Mouse (Mus musculus): ENCODE measurements around the gene Cryzl1. TPM values are rescaled to one million over a fixed set of nuclear protein-coding genes. Genes with fewer than 3 reads are reported as not detected.

The Cryzl1 gene
- polyA plus RNA-seq, 1 experiment from 2014 or later: 40.9 TPM

DNA sequence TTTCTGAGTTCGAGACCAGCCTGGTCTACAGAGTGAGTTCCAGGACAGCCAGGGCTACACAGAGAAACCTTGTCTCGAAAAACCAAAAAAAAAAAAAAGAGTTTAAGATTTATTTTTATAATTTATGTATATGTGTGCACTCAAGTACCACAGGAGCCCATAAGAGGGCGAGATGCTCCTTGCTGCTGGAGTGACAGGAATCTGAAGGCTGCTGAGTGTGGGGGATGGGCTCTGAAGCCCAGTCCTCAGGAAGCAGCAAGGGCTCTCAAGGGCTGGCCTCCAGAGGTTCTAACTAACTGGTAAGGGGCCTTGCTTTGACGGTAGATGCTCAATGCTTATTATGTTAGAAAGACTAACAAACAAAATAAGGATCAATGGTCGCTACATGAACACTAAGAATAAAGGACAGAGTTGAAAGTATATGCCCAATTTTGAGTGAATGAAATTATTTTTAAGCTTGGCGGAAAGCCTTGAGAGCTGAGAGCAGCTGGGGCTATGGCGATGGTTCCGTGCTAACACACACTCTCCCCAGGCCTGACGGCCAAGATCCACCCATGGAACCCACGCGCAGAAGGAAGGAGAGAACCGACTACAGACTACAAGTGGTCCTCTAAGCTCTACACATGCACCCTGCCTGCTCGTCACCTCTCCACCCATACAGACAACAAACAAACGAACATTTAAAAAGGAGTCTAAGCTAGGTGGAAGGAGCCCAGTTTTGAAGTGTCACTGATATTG lies 24.0 kb downstream of the Cryzl1 start:
- Histone ChIP-seq H3K4me2 (no peak overlapping the region), H3K4me3 (no peak overlapping the region), H3K27me3 (replicated peaks) (no peaks in the 10 kb centered on the region), H3K36me3 (peaks cover 66% of the 10 kb centered on the region), H3K9ac (no peak overlapping the region), H3K4me1 (peaks cover 13% of the 10 kb centered on the region), H3K27ac (no peak overlapping the region), H3K9me3 (replicated peaks) (no peaks in the 10 kb centered on the region)
- ATAC-seq: no peak
- WGBS (ENCODE audit: insufficient replicate concordance): 77% methylated on average over 14 of the region's 14 CpGs

DNA sequence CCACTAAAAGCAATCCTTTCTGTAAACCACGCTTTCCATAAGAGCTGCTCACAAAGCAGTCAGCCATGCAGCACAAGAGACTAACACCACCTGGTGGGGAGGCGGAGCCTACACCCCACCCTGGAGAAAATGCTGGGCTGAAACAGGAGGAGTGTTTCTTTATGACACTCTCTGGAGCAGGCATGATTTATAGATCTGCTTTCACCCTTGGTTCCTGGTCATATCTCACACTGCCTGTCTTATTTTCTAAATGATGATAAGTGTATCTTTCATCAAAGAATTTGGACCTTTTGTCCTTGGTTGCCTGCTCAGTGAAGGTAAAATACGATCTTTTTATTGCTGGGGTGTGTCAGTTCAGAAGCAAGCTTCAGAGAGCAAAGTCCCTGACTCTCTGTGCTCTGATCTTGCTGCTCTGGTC lies 26.0 kb downstream of the Cryzl1 start:
- 70% methylated on average over 3 of the region's 3 CpGs for WGBS (ENCODE audit: insufficient replicate concordance)
- Histone ChIP-seq H3K4me1 (peaks cover 13% of the 10 kb centered on the region), H3K4me2 (no peak overlapping the region)

DNA sequence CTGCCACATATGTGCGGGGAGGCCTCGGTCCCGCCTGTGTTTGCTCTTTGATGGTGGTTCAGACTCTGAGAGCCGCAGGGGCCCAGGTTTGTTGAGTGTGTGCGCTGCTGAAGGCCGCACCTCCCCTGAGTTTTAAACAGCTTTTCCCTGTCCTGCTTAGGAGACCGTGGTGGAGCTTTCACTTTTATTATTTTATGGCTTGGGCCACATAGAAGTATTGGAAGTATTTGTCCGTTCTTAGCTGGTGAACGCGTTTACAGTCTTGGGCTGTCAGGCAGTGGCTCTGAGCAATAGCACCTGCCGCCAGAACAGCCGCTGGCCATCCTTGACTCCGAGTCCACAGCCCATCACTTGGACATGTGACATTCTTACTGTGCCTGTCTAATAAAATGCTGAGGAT lies 26.9 kb downstream of the Cryzl1 start:
- Histone ChIP-seq H3K36me3 (peaks cover 73% of the 10 kb centered on the region), H3K4me2 (no peak overlapping the region), H3K4me1 (peaks cover 13% of the 10 kb centered on the region), H3K9ac (no peak overlapping the region), H3K27ac (no peak overlapping the region), H3K9me3 (replicated peaks) (no peaks in the 10 kb centered on the region), H3K27me3 (replicated peaks) (no peaks in the 10 kb centered on the region), H3K4me3 (no peak overlapping the region)
- ATAC-seq: no peak
- WGBS (ENCODE audit: insufficient replicate concordance): 90% methylated on average over 13 of the region's 13 CpGs

More for the DNA sequence above, 26.0 kb downstream of the Cryzl1 start:
- H3K9ac ChIP-seq: no peak overlapping the region
- H3K27ac ChIP-seq: no peak overlapping the region
- no peak overlapping the region for H3K4me3 ChIP-seq
- peaks cover 72% of the 10 kb centered on the region for H3K36me3 ChIP-seq
- peak; percentile 37; the same call in 1 of the 2 replicates for ATAC-seq
- H3K27me3 ChIP-seq (replicated peaks): no peaks in the 10 kb centered on the region
- no peaks in the 10 kb centered on the region for H3K9me3 ChIP-seq (replicated peaks)

DNA sequence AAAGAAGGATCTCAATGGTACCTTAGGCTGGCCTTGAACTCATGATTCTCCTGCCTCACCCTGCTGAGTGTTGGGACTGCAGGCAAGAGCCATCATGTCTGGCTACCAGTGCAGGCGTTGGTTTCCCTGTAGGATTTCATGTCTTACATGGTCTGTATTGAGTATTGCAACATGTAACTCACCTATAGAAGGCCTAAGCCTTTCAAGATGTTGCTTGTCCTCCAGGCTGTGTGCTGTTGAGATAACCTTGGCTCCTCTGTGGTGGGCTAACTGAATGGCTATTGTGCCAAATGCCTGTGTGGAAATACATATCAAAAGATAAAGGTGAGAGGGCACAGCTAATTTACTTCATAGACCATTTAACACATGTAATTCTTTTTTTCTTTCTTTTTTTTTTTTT lies 29.8 kb downstream of the Cryzl1 start:
- H3K27me3 ChIP-seq (replicated peaks): no peaks in the 10 kb centered on the region
- no peak overlapping the region for H3K4me3 ChIP-seq
- H3K9ac ChIP-seq: no peak overlapping the region
- no peak overlapping the region for H3K27ac ChIP-seq
- ATAC-seq: no peak
- H3K36me3 ChIP-seq: peaks cover 73% of the 10 kb centered on the region
- WGBS (ENCODE audit: insufficient replicate concordance): 77% methylated on average over 1 of the region's 1 CpGs
- peaks cover 26% of the 10 kb centered on the region for H3K4me1 ChIP-seq
- H3K4me2 ChIP-seq: no peak overlapping the region
- H3K9me3 ChIP-seq (replicated peaks): no peaks in the 10 kb centered on the region

DNA sequence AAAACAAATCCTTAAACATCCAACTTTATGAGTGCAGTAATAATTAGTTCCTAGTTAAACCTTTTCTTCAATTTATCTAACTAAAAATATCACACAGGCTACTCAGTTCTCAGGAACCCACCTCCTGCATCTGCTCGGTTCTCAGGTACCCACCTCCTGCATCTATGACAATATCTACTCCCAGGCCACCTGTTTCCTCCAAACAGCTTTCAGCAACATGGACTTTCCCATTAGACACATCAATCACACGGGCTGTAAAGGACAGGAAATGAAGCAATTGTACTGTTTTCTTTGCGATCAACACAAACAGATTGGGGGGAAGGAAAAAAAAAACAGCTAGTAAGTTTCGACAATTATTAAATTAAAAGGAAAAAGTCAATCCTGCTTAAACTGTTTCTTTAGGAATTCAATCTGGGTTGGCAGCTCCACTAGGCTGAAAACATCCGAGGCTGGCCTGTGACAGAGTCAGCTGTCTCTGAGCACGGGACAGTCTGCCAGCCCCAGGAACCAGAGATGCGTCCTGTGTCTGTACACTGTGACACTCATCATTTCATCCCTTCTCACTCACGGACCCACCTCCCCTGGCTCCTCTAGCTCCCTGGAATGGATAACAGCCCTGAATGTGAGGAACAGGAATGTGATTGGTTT lies 33.5 kb downstream of the Cryzl1 start:
- H3K4me1 ChIP-seq: peaks cover 23% of the 10 kb centered on the region
- WGBS (ENCODE audit: insufficient replicate concordance): 49% methylated on average over 8 of the region's 8 CpGs
- ATAC-seq: no peak
- no peaks in the 10 kb centered on the region for H3K9me3 ChIP-seq (replicated peaks)
- H3K4me2 ChIP-seq: 0 out of 2 replicates have a peak overlapping the region, but pooled peaks have one; percentile 17
- no peak overlapping the region for H3K27ac ChIP-seq
- no peaks in the 10 kb centered on the region for H3K27me3 ChIP-seq (replicated peaks)
- H3K4me3 ChIP-seq: no peak overlapping the region
- peaks cover 59% of the 10 kb centered on the region for H3K36me3 ChIP-seq
- H3K9ac ChIP-seq: no peak overlapping the region

DNA sequence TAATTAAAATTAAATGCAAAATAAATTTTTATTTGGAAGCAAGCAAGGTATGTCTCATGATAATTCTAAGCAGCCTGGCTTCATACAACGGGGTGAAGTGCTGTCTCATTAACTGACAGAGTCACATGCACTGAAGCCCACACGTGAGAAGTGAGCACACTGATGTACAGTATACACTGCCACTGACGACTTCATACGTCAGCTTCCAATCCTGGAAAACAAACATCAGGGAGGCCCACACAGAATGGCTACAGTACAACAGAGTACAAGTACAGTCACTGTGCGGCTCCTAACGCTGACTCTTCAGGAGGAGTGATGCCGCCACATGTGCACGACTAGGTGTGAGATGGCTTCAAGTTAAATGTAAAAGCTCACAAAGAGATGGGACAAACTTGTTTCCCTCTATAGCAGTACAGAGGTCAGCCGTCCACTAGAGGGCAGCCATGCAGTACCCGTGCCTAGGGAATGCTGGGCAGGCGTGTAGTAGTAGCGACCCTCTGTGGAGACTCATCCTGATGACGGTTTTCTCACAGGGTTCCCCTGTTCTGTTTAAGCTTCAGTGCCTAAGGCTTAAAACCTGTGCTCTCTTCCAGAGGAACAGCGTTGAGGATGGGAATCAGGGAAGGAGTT lies 34.2 kb downstream of the Cryzl1 start:
- peak; percentile 78 for ATAC-seq
- H3K4me3 ChIP-seq: no peak overlapping the region
- WGBS (ENCODE audit: insufficient replicate concordance): 33% methylated on average over 14 of the region's 14 CpGs
- H3K9me3 ChIP-seq (replicated peaks): no peaks in the 10 kb centered on the region
- no peak overlapping the region for H3K9ac ChIP-seq
- no peak overlapping the region for H3K27ac ChIP-seq
- 0 out of 2 replicates have a peak overlapping the region, but pooled peaks have one; percentile 17 for H3K4me2 ChIP-seq
- peaks cover 54% of the 10 kb centered on the region for H3K36me3 ChIP-seq
- no peaks in the 10 kb centered on the region for H3K27me3 ChIP-seq (replicated peaks)
- H3K4me1 ChIP-seq: peaks cover 30% of the 10 kb centered on the region

DNA sequence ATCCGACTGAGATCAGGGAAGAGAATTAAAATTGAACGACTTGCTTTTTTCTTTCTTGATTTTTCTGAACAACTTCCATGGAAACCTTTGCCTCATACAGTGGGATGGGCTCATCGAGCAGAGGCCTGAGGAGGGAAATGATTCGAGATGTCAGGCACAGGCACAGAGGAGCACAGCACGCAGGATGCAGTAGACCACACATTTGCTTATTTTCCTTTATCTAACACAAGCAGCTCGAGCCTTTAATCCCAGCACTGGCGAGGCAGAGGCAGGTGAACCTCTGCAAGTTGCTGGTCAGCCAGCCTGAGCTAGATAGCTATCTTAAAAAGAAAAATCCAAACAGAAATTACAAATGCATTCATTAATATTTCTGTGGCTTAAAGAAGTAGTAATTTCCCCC lies 39.0 kb downstream of the Cryzl1 start:
- no peaks in the 10 kb centered on the region for H3K27me3 ChIP-seq (replicated peaks)
- H3K9ac ChIP-seq: peak overlapping the region; percentile 82
- H3K27ac ChIP-seq: peak overlapping the region; percentile 93
- H3K4me2 ChIP-seq: peak overlapping the region; percentile 97
- H3K36me3 ChIP-seq: peaks cover 42% of the 10 kb centered on the region
- H3K4me1 ChIP-seq: peaks cover 53% of the 10 kb centered on the region
- ATAC-seq: peak; percentile 48
- H3K4me3 ChIP-seq: peak overlapping the region; percentile 78
- 14% methylated on average over 7 of the region's 7 CpGs for WGBS (ENCODE audit: insufficient replicate concordance)
- no peaks in the 10 kb centered on the region for H3K9me3 ChIP-seq (replicated peaks)

DNA sequence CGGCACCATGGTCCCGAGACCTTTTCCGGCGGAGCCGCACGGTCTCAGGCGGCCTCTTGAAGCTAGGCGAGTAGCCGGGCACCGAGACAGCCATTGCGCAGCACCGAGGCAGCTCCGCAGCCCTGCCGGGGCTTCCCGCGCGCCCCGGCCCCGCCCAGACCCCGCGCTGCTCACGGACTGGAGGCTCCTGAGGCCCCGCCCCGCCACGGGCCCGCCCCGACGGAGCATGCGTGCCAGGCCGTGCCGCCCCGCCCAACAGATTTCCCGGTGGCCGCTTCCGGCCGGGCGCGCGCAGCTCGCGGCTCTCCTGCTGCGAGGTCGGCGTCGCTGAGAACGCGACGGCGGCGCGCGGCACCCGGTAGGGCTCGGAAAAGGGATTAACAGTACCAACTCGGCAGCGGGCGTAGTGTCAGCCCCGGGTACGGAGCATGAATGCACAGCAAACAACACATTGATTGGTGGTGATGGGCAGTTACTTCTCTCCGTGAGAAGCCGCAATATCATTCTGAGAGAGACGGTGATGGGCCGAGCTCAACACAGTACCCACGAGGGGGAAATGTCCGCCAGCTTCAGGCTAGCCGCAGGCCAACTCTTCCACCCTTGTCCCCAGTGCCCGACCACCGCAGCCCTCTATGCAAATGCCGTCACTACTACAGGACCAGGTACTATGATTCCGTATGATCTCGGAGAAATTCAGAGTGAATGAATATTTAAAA lies 40.0 kb downstream of the Cryzl1 start, which contains the start of gene Donson:
Gene Donson, minus strand, starts transcription at position 152 of the 716 bp plus-strand sequence.
- ATAC-seq: peak; percentile 97
- H3K4me3 ChIP-seq: peak within 1 kb of the TSS; percentile 78
- under 1% methylated on average over 63 of the region's 71 CpGs for WGBS (ENCODE audit: insufficient replicate concordance)
- H3K9me3 ChIP-seq (replicated peaks): no peaks in the 10 kb centered on the region
- peaks cover 46% of the 10 kb centered on the region for H3K36me3 ChIP-seq
- peak within 1 kb of the TSS; percentile 94 for H3K9ac ChIP-seq
- peak within 1 kb of the TSS; percentile 97 for H3K4me2 ChIP-seq
- no peaks in the 10 kb centered on the region for H3K27me3 ChIP-seq (replicated peaks)
- H3K27ac ChIP-seq: peak within 1 kb of the TSS; percentile 93
- H3K4me1 ChIP-seq: peaks cover 49% of the 10 kb centered on the region

DNA sequence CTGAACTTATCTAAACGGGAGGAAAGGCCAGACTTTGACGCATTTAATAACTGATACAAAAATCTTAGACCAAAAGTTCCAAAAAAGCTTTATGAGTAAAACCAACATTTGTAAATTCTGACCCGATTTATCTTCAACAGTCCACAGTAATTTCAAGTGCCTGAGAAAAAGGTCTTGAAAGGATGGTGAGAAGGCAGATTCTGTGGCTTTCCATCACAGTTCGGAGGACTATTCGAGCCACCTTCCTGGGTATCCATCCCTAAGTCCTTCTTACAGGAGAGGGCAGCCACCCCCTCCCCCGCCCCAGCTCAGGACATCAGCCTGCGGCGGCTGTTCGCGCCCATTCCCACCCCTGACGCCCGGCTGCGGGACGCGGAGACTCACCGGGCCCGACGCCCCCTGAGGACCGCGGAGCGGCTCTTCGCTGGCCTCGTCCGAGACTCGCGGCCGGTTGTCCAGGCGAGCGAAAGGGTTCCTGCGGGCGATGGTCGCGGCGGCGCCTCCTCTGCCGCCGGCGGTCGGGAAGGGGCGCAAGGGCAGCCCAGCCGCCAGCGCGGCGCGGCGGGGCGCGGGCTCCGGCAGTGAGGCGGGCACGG lies 40.7 kb downstream of the Cryzl1 start:
- peaks cover 49% of the 10 kb centered on the region for H3K4me1 ChIP-seq
- H3K27me3 ChIP-seq (replicated peaks): no peaks in the 10 kb centered on the region
- H3K36me3 ChIP-seq: peaks cover 51% of the 10 kb centered on the region
- H3K27ac ChIP-seq: peak overlapping the region; percentile 93
- WGBS (ENCODE audit: insufficient replicate concordance): under 1% methylated on average over 51 of the region's 51 CpGs
- ATAC-seq: peak; percentile 52
- H3K4me3 ChIP-seq: peak overlapping the region; percentile 78
- peak overlapping the region; percentile 97 for H3K4me2 ChIP-seq
- H3K9ac ChIP-seq: peak overlapping the region; percentile 94
- no peaks in the 10 kb centered on the region for H3K9me3 ChIP-seq (replicated peaks)

DNA sequence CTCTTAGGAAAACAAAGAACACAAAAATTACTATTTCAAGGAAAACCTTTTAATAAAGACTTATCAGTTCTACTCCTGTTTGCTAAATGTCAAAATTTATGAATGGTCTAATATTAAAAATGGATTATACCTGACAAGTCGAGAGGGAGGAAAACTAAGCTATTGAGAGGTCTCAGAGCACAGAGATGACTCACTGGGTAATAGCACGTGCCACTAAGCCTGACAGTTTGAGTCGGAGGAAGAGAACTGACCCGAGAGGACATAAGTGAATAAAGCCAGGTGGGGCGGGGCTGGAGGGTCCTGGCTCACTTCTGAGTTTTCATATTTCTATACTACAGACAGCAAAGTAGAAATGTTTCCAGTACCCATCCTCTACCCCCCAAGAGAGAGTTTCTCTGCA lies 42.4 kb downstream of the Cryzl1 start:
- Histone ChIP-seq H3K4me3 (no peak overlapping the region), H3K4me1 (peaks cover 49% of the 10 kb centered on the region), H3K36me3 (peaks cover 63% of the 10 kb centered on the region), H3K27me3 (replicated peaks) (no peaks in the 10 kb centered on the region), H3K9ac (0 out of 2 replicates have a peak overlapping the region, but pooled peaks have one; percentile 94), H3K9me3 (replicated peaks) (no peaks in the 10 kb centered on the region), H3K4me2 (peak overlapping the region; percentile 97), H3K27ac (no peak overlapping the region)
- no peak for ATAC-seq
- 80% methylated on average over 5 of the region's 5 CpGs for WGBS (ENCODE audit: insufficient replicate concordance)

DNA sequence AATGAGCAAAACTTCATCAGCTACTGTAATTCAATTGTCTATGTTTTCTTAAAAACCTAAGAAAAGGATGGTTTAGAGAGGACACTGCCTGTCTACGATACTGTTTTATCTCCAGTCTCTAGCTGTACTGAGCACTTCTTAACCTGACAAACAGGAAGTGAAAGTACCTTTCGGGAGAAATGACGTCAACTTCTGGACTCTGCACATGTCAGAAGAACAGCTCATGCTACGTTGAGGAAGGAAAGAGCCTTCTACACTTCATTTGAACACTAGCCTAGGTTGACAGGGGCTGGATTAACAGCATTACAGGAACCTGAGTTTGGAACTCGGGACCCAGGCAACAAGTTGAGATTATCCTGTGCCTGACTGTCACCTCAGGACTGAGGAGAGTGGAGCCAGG lies 43.2 kb downstream of the Cryzl1 start:
- Histone ChIP-seq H3K4me2 (peak overlapping the region; percentile 97), H3K9ac (no peak overlapping the region)
- ATAC-seq: no peak

More for the DNA sequence above, 43.2 kb downstream of the Cryzl1 start:
- no peak overlapping the region for H3K27ac ChIP-seq
- 51% methylated on average over 5 of the region's 5 CpGs for WGBS (ENCODE audit: insufficient replicate concordance)
- H3K4me3 ChIP-seq: no peak overlapping the region
- no peaks in the 10 kb centered on the region for H3K9me3 ChIP-seq (replicated peaks)
- peaks cover 41% of the 10 kb centered on the region for H3K4me1 ChIP-seq
- H3K27me3 ChIP-seq (replicated peaks): no peaks in the 10 kb centered on the region
- H3K36me3 ChIP-seq: peaks cover 68% of the 10 kb centered on the region

All from liver, embryonic 12.5 days (tissue).